Mouse (Mus musculus): Measurements from ENCODE around the gene Dzank1.

Dzank1 gene

DNA sequence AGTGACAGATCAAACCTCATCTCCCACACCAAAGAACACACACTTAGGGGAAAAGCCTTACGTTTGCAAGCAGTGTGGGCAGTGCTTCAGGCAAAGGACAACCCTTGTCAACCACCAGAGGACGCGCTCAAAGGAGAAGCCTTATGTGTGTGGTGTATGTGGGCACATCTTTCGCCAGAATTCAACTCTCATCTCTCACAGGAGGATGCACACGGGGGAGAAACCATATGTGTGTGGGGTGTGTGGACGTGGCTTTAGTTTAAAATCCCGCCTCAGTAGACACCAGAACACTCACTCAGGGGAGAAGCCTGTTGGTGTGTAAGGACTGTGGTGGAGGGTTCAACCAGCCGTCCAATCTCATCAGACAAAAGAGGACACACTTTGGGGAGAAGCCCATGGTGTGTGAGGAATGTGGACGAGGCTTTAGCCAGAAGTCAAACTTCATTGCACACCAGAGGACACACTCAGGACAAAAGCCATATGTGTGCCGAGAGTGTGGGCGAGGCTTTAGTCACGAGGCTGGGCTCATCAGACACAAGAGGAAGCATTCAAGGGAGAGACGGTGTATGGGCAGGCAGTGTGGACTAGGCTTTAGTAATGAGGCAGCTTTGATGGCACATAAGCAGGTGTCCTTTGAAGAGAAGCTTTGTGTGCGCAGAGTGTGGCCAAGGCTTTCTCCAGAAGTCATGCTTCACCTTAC lies 61.2 kb downstream of the Dzank1 start:
- no peak for DNase-seq (ENCODE audit: low spot score)

DNA sequence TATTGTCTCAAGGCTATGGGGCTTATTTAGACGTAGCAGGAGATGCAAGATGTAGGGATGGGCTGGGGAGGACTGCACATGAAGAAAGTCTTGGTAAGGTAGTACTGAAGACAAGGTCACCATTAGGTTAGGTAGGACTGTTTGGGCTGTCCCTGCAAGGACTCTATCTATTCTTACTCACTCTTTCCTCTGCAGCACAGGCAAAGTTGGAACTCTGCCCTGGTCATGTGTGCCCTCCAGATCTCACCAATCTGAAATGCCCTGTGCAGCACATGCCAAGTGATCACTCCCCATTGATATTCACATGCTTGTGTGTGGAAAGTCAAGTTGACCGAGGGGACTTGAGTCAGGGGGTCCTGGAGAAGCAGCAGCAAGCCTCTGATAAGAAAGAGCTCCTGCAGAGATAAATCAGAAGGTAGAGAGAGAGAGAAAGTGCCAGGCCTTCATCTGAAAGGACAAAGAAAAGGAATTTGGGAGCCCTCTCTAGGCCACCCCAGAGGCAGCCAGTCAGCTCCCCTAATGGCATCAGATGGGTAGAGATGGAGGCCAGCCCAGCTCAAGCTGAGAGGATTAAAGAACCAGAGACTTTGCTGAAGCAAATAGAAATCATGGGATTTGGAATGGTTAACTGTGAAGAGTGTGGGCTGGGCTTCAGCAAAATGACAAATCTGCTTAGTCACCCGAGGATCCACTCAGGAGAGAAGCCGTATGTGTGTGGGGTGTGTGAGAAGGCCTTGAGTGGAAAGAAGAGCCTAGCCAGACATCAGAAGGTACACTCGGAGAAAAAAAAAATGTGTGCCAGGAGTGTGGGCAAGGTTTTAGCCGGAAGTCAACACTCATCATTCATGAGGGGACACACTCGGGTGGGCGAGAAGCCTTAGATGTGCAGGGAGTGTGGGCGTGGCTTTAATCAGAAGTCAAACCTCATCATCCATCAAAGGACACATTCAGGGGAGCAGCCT lies 62.1 kb downstream of the Dzank1 start:
- no peak for DNase-seq (ENCODE audit: low spot score)

DNA sequence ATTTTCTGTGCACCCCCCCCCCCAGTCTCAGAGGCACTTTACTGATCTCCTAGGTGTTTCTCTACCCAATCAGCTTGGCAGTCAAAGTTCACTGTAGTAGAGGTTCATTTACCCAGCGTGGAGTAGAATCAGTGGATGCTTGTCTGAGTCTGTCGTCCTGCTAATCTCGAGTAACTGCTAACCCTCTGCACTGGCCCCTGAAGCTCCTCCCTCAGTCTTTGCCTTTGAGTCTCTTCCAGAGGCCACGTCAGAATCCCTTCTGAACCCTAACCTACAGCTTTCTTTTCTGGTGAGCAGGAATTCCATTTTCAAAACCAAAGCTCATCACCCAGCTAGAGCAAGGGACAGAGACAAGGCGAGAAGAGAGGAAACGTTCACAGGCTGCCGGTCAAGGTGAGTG lies 63.0 kb downstream of the Dzank1 start:
- DNase-seq (ENCODE audit: low spot score), result no peak

DNA sequence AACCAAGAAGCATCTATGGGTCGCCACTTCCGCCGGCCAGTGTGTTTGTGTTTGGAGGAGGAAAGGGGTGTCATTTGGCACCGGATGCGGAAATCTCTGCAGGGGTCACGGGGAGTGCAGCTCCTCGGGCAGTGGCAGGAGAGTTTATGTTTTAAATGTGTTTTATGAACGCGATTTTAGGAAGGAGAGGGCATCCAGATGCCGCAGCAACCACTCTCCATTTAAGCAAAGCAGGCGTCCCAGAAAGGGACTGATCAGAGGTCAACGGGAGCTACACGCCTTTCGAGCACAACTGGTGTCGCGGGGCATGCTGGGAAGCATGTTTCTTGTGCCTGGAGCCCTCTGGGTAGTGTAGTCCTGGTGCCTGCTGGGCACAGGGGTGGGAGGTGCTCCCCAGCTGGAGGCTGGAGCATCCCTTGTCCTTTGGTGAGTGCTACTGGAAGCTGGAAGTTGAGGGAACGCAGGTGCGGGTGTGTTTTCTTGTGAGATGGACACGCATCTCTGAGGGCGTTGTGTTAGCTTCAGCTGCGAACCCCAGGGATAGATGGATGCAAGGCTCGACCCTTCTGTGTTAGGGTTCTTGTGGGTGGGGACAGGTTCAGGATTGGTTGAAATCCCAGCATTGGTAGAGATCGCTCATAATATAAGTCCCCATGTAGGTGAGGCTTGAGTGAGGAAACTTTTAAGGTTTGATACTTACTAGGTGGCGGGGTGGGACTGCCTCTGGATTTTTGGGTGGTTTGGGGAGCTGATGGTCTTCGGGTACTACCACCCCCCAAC lies 68.0 kb downstream of the Dzank1 start:
- peak; percentile 89 for DNase-seq (ENCODE audit: low spot score)

DNA sequence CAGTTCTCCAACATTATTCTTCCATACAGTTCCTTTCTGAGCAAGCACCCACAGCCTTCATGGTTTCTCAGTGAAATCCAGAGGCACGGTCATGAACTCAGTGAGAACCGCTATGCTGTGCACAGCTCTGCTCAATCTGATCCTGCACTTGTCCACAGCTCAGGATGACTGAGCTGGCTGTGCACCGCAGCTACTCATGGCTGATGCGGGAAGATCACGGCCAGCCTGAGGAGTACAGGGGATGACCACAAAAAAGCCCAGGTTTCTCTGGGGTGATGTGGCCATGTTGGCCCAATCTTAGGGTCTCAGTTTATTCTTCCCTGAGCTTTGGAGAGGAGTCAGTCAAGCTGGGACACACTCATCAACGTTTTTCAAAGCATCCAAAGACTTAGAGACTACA lies 68.9 kb downstream of the Dzank1 start:
- DNase-seq (ENCODE audit: low spot score), result no peak

DNA sequence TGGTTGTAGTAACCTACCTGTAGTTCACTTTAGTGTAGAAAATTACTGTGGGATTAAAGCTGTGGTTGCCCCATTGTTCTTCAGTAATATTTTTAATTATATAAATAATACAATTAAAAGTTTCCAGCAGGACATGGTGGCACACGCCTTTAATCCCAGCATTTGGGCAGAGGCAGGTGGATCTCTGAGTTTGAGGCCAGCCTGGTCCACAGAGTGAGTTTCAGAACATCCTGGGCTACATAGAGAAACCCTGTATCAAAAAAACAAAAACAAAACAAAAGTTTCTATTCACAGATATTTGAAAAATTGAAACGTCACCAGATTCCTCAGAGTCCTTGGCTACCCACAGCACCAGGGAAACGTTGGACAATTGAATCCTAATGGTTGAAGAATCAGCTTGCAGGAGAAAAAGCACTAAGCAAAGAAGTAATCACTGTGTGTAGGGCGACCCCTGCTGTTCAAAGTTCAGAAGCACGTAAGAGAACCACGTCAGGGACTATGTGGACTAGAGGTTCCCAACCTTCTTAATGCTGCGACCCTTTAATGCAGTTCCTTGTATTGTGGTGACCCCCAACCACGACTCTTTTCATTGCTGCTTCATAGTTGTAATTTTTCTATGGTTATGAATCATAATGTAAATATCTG lies 74.7 kb downstream of the Dzank1 start:
- DNase-seq (ENCODE audit: low spot score), result peak; percentile 83

DNA sequence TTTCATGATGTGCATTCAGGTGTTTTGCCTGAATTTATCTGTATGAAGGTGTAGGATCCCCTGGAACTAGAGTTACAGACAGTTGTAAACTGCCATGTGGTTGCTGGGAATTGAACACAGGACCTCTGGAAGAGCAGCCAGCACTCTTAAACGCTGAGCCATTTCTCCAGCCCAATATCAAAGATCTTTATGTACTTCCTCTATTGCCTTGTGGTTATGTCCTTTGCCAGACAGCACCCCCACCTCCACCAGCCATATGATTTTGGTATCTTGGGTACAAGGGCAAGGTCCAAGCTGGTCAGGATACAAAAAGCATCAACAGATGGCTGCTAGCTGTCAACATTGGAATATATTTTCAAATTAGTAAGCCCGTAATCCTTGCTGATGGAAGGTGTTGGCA lies 76.8 kb downstream of the Dzank1 start:
- no peak for DNase-seq (ENCODE audit: low spot score)

DNA sequence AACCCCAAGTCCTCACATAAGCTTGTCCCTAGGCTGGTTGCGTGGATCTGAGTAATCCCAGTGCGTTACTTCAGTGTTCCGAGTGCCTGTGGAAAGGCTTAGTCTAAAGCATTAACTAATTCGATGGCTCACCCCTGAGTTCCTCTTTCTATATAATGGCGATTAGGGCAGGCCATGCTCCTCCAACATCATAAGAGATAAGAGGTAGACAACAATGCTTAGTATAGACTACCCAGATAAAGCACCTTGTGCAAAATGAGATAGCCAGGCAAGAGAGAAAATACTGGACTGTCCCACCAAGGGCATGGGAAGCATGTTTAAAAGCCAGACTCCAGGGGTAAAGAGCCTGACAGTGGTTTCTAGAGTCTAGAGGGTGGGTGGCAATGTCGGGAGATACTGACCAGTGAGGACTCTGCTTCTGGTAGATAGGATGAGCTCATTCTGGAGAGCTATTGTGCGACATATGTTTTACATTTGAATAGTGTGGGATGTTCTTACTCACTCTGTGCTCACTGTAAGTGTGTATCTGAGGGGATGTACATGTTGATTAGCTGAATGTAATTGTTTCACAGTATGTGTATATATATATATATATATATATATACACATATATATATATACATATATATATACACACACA lies 80.7 kb downstream of the Dzank1 start:
- no peak for DNase-seq (ENCODE audit: low spot score)

DNA sequence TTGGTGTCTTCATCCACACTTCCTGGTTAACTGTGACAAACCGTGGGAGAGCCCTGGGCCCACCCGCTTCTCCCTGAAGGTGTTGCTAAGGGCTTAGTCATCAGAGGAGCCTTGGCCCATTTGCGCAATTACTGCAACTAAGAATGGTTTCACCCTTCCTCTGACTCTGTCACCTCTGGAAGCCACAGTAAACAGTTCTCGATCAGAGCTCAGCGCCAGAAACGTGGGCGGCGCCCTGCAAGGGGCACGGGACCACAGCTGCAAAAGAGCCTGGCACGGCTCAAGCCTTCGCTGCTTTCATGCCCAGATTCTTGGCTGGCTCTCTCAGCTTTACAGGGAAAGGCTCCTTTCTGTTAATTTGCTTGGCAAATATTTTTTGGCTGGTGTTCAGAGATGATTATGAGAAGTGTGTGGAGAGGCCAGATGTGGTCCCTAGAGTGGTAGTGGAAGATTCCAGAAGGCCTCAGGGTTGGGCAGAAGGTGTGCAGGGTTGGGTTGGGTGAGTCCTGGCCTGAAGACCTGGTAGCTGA lies 85.8 kb downstream of the Dzank1 start:
- DNase-seq (ENCODE audit: low spot score), result no peak

DNA sequence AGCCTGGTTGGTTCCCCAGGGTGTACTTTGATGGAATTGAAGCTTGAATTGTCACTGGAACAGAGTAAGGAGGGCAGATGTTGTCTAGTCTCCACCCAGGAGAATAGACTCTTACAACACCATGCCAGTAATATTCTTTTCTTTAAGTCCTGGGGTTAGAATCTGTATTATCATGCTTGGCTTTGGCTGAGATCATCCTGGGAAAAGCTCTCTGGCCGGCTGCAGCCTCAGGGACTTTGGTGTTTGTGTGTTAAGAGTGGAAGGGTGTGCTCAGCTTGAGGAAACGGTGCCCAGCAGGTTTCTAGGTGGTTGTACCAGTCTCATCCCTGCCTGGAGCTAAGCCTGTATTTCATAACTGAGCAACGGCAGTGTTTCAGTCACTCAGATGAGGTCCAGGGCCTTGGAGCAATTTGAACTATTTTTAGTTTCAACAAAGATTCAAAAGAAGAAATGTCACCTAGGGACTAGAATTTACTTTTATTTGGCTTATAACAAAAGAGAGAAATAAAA lies 88.0 kb downstream of the Dzank1 start:
- no peak for DNase-seq (ENCODE audit: low spot score)

DNA sequence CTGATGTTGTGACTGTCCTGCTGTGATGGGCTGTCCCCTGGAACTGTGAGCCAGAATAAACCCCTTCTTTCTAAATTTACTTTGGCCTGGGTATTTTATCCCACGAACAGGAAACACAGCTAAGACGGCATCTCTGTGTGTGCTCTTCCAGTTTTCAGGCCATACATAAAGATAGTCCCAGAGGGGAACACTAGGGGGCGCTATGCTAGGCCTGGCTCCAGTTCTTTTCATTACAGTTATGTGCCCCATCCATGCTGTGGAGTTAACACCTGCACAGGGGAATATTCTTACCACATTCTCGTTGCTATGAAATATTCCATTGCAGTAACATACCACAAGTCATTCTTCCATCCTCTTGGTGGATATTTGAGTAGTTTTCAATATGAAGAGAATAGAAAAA lies 88.8 kb downstream of the Dzank1 start:
- no peak for DNase-seq (ENCODE audit: low spot score)

DNA sequence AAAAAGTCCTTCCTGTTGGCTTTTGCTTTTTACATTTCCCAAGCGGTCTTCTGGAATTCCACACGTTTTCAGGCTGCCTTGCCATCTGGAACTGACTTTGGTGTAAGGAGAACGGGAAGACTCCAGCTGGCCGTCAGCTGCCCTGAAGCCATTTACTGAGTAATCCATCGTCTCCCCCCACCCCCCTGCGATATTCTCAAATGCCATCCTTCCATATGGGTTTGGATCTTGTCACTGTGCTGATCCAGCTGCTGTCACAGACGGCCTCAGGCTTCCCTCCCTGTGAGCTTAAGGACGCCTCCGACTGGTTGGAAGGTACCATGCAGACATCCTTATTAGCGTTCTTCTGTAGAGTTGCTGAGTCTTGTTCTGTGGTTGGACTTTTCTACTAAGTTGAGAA lies 91.5 kb downstream of the Dzank1 start:
- no peak for DNase-seq (ENCODE audit: low spot score)

DNA sequence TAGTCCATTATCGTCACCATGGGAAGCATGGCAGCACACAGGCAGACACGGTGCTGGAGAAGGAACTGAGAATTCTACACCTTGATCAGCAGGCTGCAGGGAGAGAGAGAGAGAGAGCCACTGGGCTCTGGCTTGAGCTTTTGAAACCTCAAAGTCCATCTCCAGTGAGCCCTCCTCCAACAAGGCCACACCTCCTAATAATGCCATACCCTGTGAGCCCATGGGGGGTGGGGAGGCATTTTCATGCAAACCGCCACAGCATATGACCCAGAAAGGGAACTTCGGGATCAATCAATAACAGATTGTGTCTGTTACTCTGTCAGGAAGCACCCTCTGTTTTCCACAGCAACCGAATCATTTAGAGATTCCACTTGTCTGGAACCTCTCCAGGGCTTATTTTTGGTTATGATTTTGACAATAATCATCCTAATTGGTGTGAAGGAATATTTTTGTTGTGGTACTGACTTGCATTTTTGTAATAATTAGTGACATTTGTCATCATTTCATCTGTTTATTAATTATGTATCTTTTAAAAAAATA lies 95.9 kb downstream of the Dzank1 start:
- no peak for DNase-seq (ENCODE audit: low spot score)

DNA sequence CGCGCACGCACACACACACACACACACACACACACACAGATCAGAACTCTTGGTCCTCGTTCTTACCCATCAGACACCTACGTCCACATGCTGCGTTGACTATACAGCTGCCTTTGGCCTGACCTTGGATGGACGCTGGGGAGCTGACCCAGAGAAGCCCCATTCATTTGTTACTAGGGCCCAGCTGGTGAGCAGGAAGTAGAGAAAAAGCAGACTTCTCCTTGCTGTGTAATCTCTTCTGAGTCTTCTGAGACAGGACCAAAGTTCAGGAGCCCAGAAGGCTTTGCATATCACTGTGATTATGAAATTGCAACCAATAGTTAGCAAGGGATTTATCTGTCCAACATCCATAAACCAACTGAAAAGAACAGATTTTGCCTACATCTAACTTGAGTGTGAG lies 98.0 kb downstream of the Dzank1 start:
- no peak for DNase-seq (ENCODE audit: low spot score)

DNA sequence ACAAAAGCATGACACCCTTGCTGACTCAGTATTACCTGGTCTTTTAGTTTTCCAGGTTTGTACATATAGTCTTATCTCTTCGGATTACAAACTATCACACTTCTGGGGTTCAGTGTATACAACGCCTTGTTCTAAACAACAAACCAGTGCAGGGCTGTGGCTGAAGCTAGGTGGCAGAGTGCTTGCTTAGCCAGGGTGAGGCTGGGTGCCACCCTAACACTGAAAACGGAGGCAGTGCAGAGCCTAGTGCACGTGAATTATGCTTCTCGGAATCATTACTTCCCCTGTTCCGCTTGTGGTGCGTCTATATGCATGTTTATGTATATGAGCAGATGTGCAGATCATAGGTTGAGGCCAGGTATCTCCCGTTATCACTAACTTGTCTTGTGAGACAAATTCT lies 98.6 kb downstream of the Dzank1 start:
- no peak for DNase-seq (ENCODE audit: low spot score)

DNA sequence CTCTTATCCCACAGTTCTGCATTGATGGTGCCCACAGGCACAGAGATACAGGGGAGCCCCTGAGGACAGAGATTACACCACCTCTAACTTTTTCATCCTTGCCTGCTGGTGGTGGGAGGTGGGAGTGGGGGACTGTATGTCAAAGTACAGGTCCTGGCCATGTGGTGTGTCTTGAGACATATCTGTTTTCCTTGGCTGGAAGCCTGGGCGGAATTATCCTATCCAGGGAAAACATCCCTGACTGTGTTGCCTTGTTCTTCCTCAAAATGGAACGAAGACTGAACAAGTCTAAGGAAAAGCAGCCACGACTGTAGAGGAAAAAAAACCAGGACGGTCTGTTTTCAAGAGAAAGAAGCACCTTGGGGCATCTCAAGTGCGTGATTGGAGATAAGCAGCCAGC lies 99.4 kb downstream of the Dzank1 start:
- DNase-seq (ENCODE audit: low spot score), result no peak

DNA sequence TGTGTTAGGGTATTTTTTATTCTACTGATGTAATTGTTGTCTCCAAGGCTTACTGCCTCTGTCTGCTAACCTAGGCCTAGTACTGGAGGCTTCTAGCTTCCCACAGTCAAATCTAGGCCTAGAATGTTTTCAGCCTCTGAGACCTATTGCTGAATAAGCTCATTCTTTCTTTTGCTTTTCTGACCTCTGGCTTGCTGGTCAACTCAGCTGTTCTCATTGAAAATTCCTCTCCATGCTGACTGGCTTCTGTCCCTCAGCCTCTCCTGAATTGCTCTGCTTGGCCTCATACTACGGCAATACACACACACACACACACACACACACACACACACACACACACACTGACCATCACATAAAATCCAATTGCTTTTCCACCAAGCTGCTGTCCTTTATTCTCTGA lies 101.5 kb downstream of the Dzank1 start:
- no peak for DNase-seq (ENCODE audit: low spot score)

DNA sequence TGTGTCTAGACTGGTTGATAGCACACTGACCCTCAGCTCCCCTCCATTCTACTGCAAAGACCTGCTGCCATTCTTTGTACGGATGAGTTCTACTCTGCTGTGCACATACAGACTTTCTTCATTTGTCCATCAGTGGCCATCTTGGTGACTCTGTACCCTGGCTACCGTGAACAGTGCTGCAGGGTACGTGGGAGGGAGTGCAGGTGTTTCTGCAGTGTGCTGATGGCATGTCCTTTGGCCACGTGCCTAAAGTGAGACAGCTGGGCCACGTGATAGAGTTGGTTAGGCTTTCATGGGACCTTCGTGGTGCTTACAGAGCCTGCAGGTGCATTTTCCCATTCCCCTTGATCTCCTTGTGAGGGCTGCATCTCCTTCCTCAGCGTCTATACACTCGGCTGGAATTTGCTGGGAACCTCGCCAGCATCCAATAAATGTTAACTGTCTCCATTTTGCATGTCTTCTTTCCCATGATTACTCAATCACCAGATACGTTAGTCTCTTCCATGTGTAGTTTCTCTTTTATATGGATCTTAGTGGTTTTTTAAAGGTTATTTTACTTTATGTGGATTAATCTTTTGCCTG lies 105.0 kb downstream of the Dzank1 start:
- DNase-seq (ENCODE audit: low spot score), result no peak

Data from testis, postnatal 10 days (tissue).